Mouse (Mus musculus): ENCODE results near the gene Hist1h3g. TPM values are rescaled to one million over a fixed set of nuclear protein-coding genes. Genes with fewer than 3 reads are reported as not detected.
"Not testable (repeated sequence)": the region's sequence is repeated elsewhere in the genome, so short reads cannot be mapped to it uniquely, and the experiment has no call there.

Hist1h3g gene
- polyA plus RNA-seq, 1 experiment from 2014 or later: 3.3 TPM

- H3K9me3 ChIP-seq: no peaks in the 10 kb centered on the region
- DNase-seq (ENCODE audit: low spot score): no peak
- peaks cover 10% of the 10 kb centered on the region for H3K4me1 ChIP-seq (replicated peaks)
- 73% methylated on average over 3 of the region's 3 CpGs for WGBS
- no peaks in the 10 kb centered on the region for H3K27me3 ChIP-seq (ENCODE audit: insufficient read depth, poor library complexity, severe bottlenecking)
- peak overlapping the region; percentile 98 for H3K27ac ChIP-seq
- peak overlapping the region; percentile 71; the same call in 1 of the 2 replicates for H3K4me3 ChIP-seq
- no peaks in the 10 kb centered on the region for H3K36me3 ChIP-seq
Measured at GRCm38 (mm10) chr13:23556906-23557305, 21.7 kb downstream of the Hist1h3g start.

- DNase-seq (ENCODE audit: low spot score); H3K4me1 ChIP-seq (replicated peaks); H3K27me3 ChIP-seq (ENCODE audit: insufficient read depth, poor library complexity, severe bottlenecking); H3K36me3 ChIP-seq; H3K9me3 ChIP-seq: not testable (repeated sequence)
- WGBS: 23% methylated on average over 2 of the region's 2 CpGs
- Histone ChIP-seq H3K27ac (peak overlapping the region; percentile 74), H3K4me3 (peak overlapping the region; percentile 21; the same call in 1 of the 2 replicates)
Measured at GRCm38 (mm10) chr13:23560699-23561098, 25.5 kb downstream of the Hist1h3g start.

- not testable (repeated sequence) for H3K36me3 ChIP-seq; DNase-seq (ENCODE audit: low spot score); H3K4me1 ChIP-seq (replicated peaks); H3K27me3 ChIP-seq (ENCODE audit: insufficient read depth, poor library complexity, severe bottlenecking); H3K9me3 ChIP-seq
- Histone ChIP-seq H3K4me3 (peak overlapping the region; percentile 54), H3K27ac (peak overlapping the region; percentile 98; the same call in 1 of the 2 replicates)
- WGBS: 1% methylated on average over 2 of the region's 5 CpGs
Measured at GRCm38 (mm10) chr13:23561531-23561882, 26.3 kb downstream of the Hist1h3g start.

- Histone ChIP-seq H3K4me3 (peak within 1 kb of the TSS; percentile 54), H3K27ac (peak within 1 kb of the TSS; percentile 98)
- peak; percentile 93 for DNase-seq (ENCODE audit: low spot score)
- H3K36me3 ChIP-seq; H3K27me3 ChIP-seq (ENCODE audit: insufficient read depth, poor library complexity, severe bottlenecking); H3K9me3 ChIP-seq; H3K4me1 ChIP-seq (replicated peaks): not testable (repeated sequence)
- WGBS: under 1% methylated on average over 67 of the region's 67 CpGs
Measured at GRCm38 (mm10) chr13:23561883-23562659, 26.8 kb downstream of the Hist1h3g start, which contains the start of gene Hist1h3e. Gene Hist1h3e (minus strand): TSS chr13:23562369.

GRCm38 (mm10) chr13:23562699-23563462 is 27.7 kb downstream of the Hist1h3g start:
- no peaks in the 10 kb centered on the region for H3K9me3 ChIP-seq
- H3K4me1 ChIP-seq (replicated peaks): 0 out of 2 replicates have a peak, but pooled peaks cover 5% of the 10 kb centered on the region
- peak overlapping the region; percentile 54 for H3K4me3 ChIP-seq
- H3K36me3 ChIP-seq: no peaks in the 10 kb centered on the region
- peak overlapping the region; percentile 98 for H3K27ac ChIP-seq
- peak; percentile 47 for DNase-seq (ENCODE audit: low spot score)
- WGBS: 4% methylated on average over 18 of the region's 18 CpGs
- H3K27me3 ChIP-seq (ENCODE audit: insufficient read depth, poor library complexity, severe bottlenecking): no peaks in the 10 kb centered on the region

- 78% methylated on average over 2 of the region's 2 CpGs for WGBS
- Histone ChIP-seq H3K9me3 (no peaks in the 10 kb centered on the region), H3K27ac (peak overlapping the region; percentile 98), H3K27me3 (ENCODE audit: insufficient read depth, poor library complexity, severe bottlenecking) (no peaks in the 10 kb centered on the region), H3K36me3 (no peaks in the 10 kb centered on the region), H3K4me1 (replicated peaks) (0 out of 2 replicates have a peak, but pooled peaks cover 5% of the 10 kb centered on the region), H3K4me3 (no peak overlapping the region)
- DNase-seq (ENCODE audit: low spot score): no peak
Measured at GRCm38 (mm10) chr13:23564482-23564881, 29.3 kb downstream of the Hist1h3g start.

GRCm38 (mm10) chr13:23570261-23571021 is 35.2 kb downstream of the Hist1h3g start:
- not testable (repeated sequence) for H3K36me3 ChIP-seq; H3K9me3 ChIP-seq; DNase-seq (ENCODE audit: low spot score); H3K27me3 ChIP-seq (ENCODE audit: insufficient read depth, poor library complexity, severe bottlenecking)
- Histone ChIP-seq H3K4me1 (replicated peaks) (peaks cover 22% of the 10 kb centered on the region), H3K27ac (peak overlapping the region; percentile 98), H3K4me3 (peak overlapping the region; percentile 56)
- WGBS: 2% methylated on average over 29 of the region's 41 CpGs

- Histone ChIP-seq H3K27me3 (ENCODE audit: insufficient read depth, poor library complexity, severe bottlenecking) (no peaks in the 10 kb centered on the region), H3K4me3 (peak within 1 kb of the TSS; percentile 56), H3K27ac (peak within 1 kb of the TSS; percentile 98), H3K36me3 (no peaks in the 10 kb centered on the region), H3K4me1 (replicated peaks) (peaks cover 24% of the 10 kb centered on the region), H3K9me3 (no peaks in the 10 kb centered on the region)
- peak; percentile 74 for DNase-seq (ENCODE audit: low spot score)
- WGBS: under 1% methylated on average over 18 of the region's 18 CpGs
Measured at GRCm38 (mm10) chr13:23571022-23571503, 35.8 kb downstream of the Hist1h3g start, which contains the start of the genes Hist1h2ae and Hist1h2bg. Gene Hist1h2ae (minus strand): TSS chr13:23571220. Gene Hist1h2bg (plus strand): TSS chr13:23571396.

- not testable (repeated sequence) for DNase-seq (ENCODE audit: low spot score); H3K9me3 ChIP-seq; H3K27me3 ChIP-seq (ENCODE audit: insufficient read depth, poor library complexity, severe bottlenecking); H3K36me3 ChIP-seq
- Histone ChIP-seq H3K4me1 (replicated peaks) (peaks cover 30% of the 10 kb centered on the region), H3K27ac (peak overlapping the region; percentile 98), H3K4me3 (peak overlapping the region; percentile 56)
- whole genome bisulfite sequencing: under 1% methylated on average over 16 of the region's 34 CpGs
Measured at GRCm38 (mm10) chr13:23571504-23572217, 36.4 kb downstream of the Hist1h3g start.

- H3K4me3 ChIP-seq: peak overlapping the region; percentile 56
- no peak for DNase-seq (ENCODE audit: low spot score)
- WGBS: 45% methylated on average over 2 of the region's 2 CpGs
- H3K9me3 ChIP-seq: no peaks in the 10 kb centered on the region
- peaks cover 38% of the 10 kb centered on the region for H3K4me1 ChIP-seq (replicated peaks)
- no peaks in the 10 kb centered on the region for H3K36me3 ChIP-seq
- H3K27ac ChIP-seq: peak overlapping the region; percentile 91
- H3K27me3 ChIP-seq (ENCODE audit: insufficient read depth, poor library complexity, severe bottlenecking): no peaks in the 10 kb centered on the region
Measured at GRCm38 (mm10) chr13:23572218-23573033, 37.2 kb downstream of the Hist1h3g start.

Measured in hindbrain, embryonic 10.5 days (tissue).